Mouse (Mus musculus) right cerebral cortex, adult 2 months (tissue): ENCODE data around the gene Hecw2.
A peak's percentile ranks its signal among the peaks of the same experiment; 100 is the strongest.

Experiments used
- DNase-seq, 2 experiments: peaks; one replicate each; pipeline ENCODE4 v3.0.0; 2021 to 2022; ENCODE audit warnings: low spot score in 2 of 2

The Hecw2 gene

DNA sequence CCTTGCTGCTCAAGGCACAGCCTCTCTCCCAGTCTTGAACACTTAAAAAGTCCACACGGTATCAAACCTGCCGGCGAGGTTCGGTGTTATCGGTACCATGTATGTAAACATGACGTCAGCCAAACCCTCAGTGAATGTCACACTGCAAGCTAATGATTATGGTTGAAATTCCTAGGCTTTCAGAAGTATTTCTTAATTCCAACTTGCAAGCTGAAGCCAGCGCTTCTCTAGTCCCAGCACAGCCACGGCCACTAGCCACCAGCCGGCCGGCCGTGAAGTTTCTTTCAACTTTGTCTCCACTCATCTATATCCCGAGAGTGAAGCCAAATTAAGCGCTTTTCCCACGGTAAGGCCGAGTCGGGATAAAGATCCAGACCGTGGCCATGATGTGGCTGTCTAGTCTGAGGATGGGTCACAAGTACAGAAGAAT is 410.7 kb downstream of the Hecw2 start:
- peak; percentile 6 to 14 for DNase-seq

DNA sequence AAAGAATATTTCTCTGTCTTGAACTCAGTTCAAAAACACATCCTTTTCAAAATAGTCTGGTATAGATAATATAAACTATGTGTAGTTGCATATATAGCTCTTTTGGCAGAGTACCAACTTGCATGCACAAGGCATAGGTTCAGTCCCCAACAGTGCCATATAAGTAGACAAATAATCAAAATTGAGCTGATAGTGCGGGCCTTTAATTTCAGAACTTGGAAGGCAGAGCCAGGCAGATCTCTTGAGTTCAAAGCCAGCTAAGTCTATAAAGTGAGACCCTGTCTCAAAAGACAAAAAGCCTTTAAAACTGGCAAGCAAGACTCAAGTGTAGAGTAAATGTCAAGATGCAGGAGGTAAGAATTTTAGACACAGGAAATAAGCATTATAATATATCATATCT is 412.0 kb downstream of the Hecw2 start:
- no peak for DNase-seq

DNA sequence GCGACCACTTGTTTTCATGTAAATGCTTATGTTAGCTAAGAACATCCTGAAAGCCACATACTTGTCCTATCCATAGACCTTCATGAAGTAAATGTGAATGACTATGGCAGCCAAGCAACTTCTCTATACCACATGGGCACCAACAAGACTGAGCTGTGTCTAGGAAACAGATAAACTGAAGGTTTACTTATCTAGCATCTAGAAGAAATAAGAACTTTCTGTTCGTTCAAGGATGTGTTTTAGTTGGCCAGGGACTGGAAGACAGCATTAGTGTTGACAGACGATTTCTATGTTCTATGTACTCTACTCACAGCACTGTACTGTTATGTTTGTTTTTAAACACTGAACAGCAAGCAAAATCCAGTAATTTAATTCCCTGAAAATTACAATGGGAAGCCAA is 412.9 kb downstream of the Hecw2 start:
- no peak for DNase-seq

- DNase-seq = no peak
Observed at GRCm38 (mm10) chr1:53781311-53781710, 413.7 kb downstream of the Hecw2 start.

- no peak for DNase-seq
Observed at GRCm38 (mm10) chr1:53776176-53776905, 418.6 kb downstream of the Hecw2 start.

DNA sequence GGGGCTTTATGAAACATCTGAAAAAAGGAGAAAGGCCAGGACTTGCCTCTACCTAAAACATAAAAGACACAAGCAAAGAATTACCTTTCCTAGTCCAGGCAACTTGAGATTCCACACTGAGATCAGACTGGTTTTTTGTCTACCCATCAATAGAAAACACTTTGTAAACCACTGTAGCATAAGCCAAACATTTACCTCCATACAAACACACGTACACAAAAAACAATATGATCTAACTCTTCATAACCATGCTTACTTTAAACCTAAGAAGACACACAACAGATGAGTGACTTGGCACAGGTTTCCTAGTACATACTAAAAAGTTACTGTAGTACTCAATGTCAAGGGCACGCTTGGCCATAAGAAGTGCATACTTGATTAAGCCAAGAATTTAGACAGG is 419.4 kb downstream of the Hecw2 start:
- no peak for DNase-seq

GRCm38 (mm10) chr1:53775036-53775435 is 419.9 kb downstream of the Hecw2 start:
- no peak for DNase-seq

GRCm38 (mm10) chr1:53774571-53774970 is 420.4 kb downstream of the Hecw2 start:
- DNase-seq = no peak

- no peak for DNase-seq
Observed at GRCm38 (mm10) chr1:53773994-53774393, 421.0 kb downstream of the Hecw2 start.

GRCm38 (mm10) chr1:53772967-53773366 is 422.0 kb downstream of the Hecw2 start:
- DNase-seq = no peak

DNA sequence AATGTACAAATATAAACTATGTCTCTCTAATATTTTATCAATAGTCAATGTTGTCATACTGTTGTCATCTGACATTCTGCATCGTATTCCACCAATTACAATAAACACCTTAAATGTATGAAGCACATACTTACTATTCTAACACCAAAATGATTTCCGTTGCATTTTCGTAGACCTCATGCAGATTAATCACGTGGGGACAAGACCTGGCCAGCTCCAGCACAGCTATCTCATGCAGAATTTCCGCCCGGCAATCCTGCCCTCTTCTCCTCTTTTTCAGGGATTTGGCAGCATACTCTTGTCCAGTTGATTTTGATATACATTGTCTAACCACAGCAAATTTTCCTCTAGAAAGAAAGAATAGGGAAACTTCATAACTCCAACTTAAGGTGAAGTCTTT is 423.5 kb downstream of the Hecw2 start:
- DNase-seq = no peak

GRCm38 (mm10) chr1:53766112-53766511 is 428.9 kb downstream of the Hecw2 start:
- no peak for DNase-seq

- no peak for DNase-seq
Observed at GRCm38 (mm10) chr1:53757316-53757715, 437.7 kb downstream of the Hecw2 start.
